Mouse (Mus musculus): ENCODE data around the gene 5730409E04Rik. TPM values are rescaled to one million over a fixed set of nuclear protein-coding genes. Genes with fewer than 3 reads are reported as not detected.

Gene 5730409E04Rik
- total RNA-seq, 1 experiment: 1.7 TPM

- Histone ChIP-seq H3K9ac (ENCODE audit: insufficient read depth, low read depth, low read length, poor library complexity, severe bottlenecking) (no peak overlapping the region), H3K27ac (ENCODE audit: insufficient read depth, low read depth, low read length, poor library complexity, severe bottlenecking) (no peak overlapping the region), H3K36me3 (ENCODE audit: control insufficient read depth, insufficient read depth, low read length, poor library complexity, severe bottlenecking) (no peaks in the 10 kb centered on the region), H3K4me1 (ENCODE audit: control insufficient read depth in 2 of 2, insufficient read depth in 2 of 2, low read length in 2 of 2, poor library complexity in 1 of 2) (peaks cover 0 to 10% of the 10 kb centered on the region in 2 experiments; a peak in 3 of 4 replicates), H3K4me3 (ENCODE audit: insufficient read depth in 1 of 2, low read depth in 1 of 2, low read length in 2 of 2, poor library complexity in 1 of 2, severe bottlenecking in 1 of 2) (no peak overlapping the region), H3K9me3 (ENCODE audit: control insufficient read depth, insufficient read depth, low read depth, low read length) (no peaks in the 10 kb centered on the region)
- DNase-seq (ENCODE audit: low read depth, low spot score): no peak
- in situ Hi-C loops (cut with MboI; ENCODE audit: low sequenced_read_pairs in 2 of 2, unreplicated experiment in 2 of 2): loop anchor here in 1 of 2 experiments (10.0 kb wide), 1 partner anchor 129 kb away; the partner anchor contains the start of gene Tfap2e
- no peak for TF ChIP-seq ZNF384 (IDR thresholded peaks at IDR 0.05; ENCODE audit: low read depth, low read length)
- no peak for TF ChIP-seq HCFC1 (IDR thresholded peaks at IDR 0.05; ENCODE audit: borderline replicate concordance, insufficient read depth, low read length)
- no peak for TF ChIP-seq CHD2 (IDR thresholded peaks at IDR 0.05; ENCODE audit: low read depth, low read length)
- TF ChIP-seq MAFK (IDR thresholded peaks at IDR 0.05; ENCODE audit: insufficient read depth, low read depth, low read length): no peak
- no peak for TF ChIP-seq ZC3H11A (IDR thresholded peaks at IDR 0.05; ENCODE audit: borderline replicate concordance, low read depth, low read length)
Observed at GRCm38 (mm10) chr4:126605751-126606150, 3.9 kb upstream of the 5730409E04Rik start.

- Histone ChIP-seq H3K36me3 (ENCODE audit: control insufficient read depth, insufficient read depth, low read length, poor library complexity, severe bottlenecking) (no peaks in the 10 kb centered on the region), H3K4me3 (ENCODE audit: insufficient read depth in 1 of 2, low read depth in 1 of 2, low read length in 2 of 2, poor library complexity in 1 of 2, severe bottlenecking in 1 of 2) (no peak overlapping the region), H3K4me1 (ENCODE audit: control insufficient read depth in 2 of 2, insufficient read depth in 2 of 2, low read length in 2 of 2, poor library complexity in 1 of 2) (peaks cover 0 to 7% of the 10 kb centered on the region in 2 experiments; a peak in 1 of 4 replicates), H3K9ac (ENCODE audit: insufficient read depth, low read depth, low read length, poor library complexity, severe bottlenecking) (no peak overlapping the region), H3K9me3 (ENCODE audit: control insufficient read depth, insufficient read depth, low read depth, low read length) (no peaks in the 10 kb centered on the region), H3K27ac (ENCODE audit: insufficient read depth, low read depth, low read length, poor library complexity, severe bottlenecking) (no peak overlapping the region)
- in situ Hi-C loops (cut with MboI; ENCODE audit: low sequenced_read_pairs in 2 of 2, unreplicated experiment in 2 of 2): no loop called here
- no peak for DNase-seq (ENCODE audit: low read depth, low spot score)
- no peak for TF ChIP-seq HCFC1 (IDR thresholded peaks at IDR 0.05; ENCODE audit: borderline replicate concordance, insufficient read depth, low read length)
- no peak for TF ChIP-seq MAFK (IDR thresholded peaks at IDR 0.05; ENCODE audit: insufficient read depth, low read depth, low read length)
- TF ChIP-seq CHD2 (IDR thresholded peaks at IDR 0.05; ENCODE audit: low read depth, low read length): no peak
- no peak for TF ChIP-seq ZC3H11A (IDR thresholded peaks at IDR 0.05; ENCODE audit: borderline replicate concordance, low read depth, low read length)
Observed at GRCm38 (mm10) chr4:126611991-126612390, 2.4 kb downstream of the 5730409E04Rik start.

GRCm38 (mm10) chr4:126616312-126616711 is 6.7 kb downstream of the 5730409E04Rik start:
- no peak for DNase-seq (ENCODE audit: low read depth, low spot score)
- in situ Hi-C loops (cut with MboI; ENCODE audit: low sequenced_read_pairs in 2 of 2, unreplicated experiment in 2 of 2): no loop called here
- Histone ChIP-seq H3K36me3 (ENCODE audit: control insufficient read depth, insufficient read depth, low read length, poor library complexity, severe bottlenecking) (no peaks in the 10 kb centered on the region), H3K9me3 (ENCODE audit: control insufficient read depth, insufficient read depth, low read depth, low read length) (no peaks in the 10 kb centered on the region), H3K9ac (ENCODE audit: insufficient read depth, low read depth, low read length, poor library complexity, severe bottlenecking) (no peak overlapping the region), H3K27ac (ENCODE audit: insufficient read depth, low read depth, low read length, poor library complexity, severe bottlenecking) (no peak overlapping the region), H3K4me1 (ENCODE audit: control insufficient read depth in 2 of 2, insufficient read depth in 2 of 2, low read length in 2 of 2, poor library complexity in 1 of 2) (peaks cover 0 to 7% of the 10 kb centered on the region in 2 experiments; a peak in 1 of 4 replicates), H3K4me3 (ENCODE audit: insufficient read depth in 1 of 2, low read depth in 1 of 2, low read length in 2 of 2, poor library complexity in 1 of 2, severe bottlenecking in 1 of 2) (no peak overlapping the region)
- TF ChIP-seq ZC3H11A (IDR thresholded peaks at IDR 0.05; ENCODE audit: borderline replicate concordance, low read depth, low read length): no peak
- TF ChIP-seq MAFK (IDR thresholded peaks at IDR 0.05; ENCODE audit: insufficient read depth, low read depth, low read length): no peak
- no peak for TF ChIP-seq CHD2 (IDR thresholded peaks at IDR 0.05; ENCODE audit: low read depth, low read length)
- TF ChIP-seq HCFC1 (IDR thresholded peaks at IDR 0.05; ENCODE audit: borderline replicate concordance, insufficient read depth, low read length): no peak
- no peak for TF ChIP-seq ZNF384 (IDR thresholded peaks at IDR 0.05; ENCODE audit: low read depth, low read length)

GRCm38 (mm10) chr4:126619691-126620330 is 10.2 kb downstream of the 5730409E04Rik start:
- Histone ChIP-seq H3K4me1 (ENCODE audit: control insufficient read depth in 2 of 2, insufficient read depth in 2 of 2, low read length in 2 of 2, poor library complexity in 1 of 2) (peaks cover 0 to 2% of the 10 kb centered on the region in 2 experiments; a peak in 1 of 4 replicates), H3K27ac (ENCODE audit: insufficient read depth, low read depth, low read length, poor library complexity, severe bottlenecking) (no peak overlapping the region), H3K9ac (ENCODE audit: insufficient read depth, low read depth, low read length, poor library complexity, severe bottlenecking) (peak overlapping the region; percentile 3; the same call in 1 of the 2 replicates), H3K4me3 (ENCODE audit: insufficient read depth in 1 of 2, low read depth in 1 of 2, low read length in 2 of 2, poor library complexity in 1 of 2, severe bottlenecking in 1 of 2) (peak overlapping the region; percentile 52 to 54), H3K36me3 (ENCODE audit: control insufficient read depth, insufficient read depth, low read length, poor library complexity, severe bottlenecking) (no peaks in the 10 kb centered on the region), H3K9me3 (ENCODE audit: control insufficient read depth, insufficient read depth, low read depth, low read length) (no peaks in the 10 kb centered on the region)
- no peak for TF ChIP-seq HCFC1 (IDR thresholded peaks at IDR 0.05; ENCODE audit: borderline replicate concordance, insufficient read depth, low read length)
- no peak for TF ChIP-seq ZNF384 (IDR thresholded peaks at IDR 0.05; ENCODE audit: low read depth, low read length)
- TF ChIP-seq ZC3H11A (IDR thresholded peaks at IDR 0.05; ENCODE audit: borderline replicate concordance, low read depth, low read length): no peak
- TF ChIP-seq CHD2 (IDR thresholded peaks at IDR 0.05; ENCODE audit: low read depth, low read length): no peak
- DNase-seq (ENCODE audit: low read depth, low spot score): no peak
- in situ Hi-C loops (cut with MboI; ENCODE audit: low sequenced_read_pairs in 2 of 2, unreplicated experiment in 2 of 2): no loop called here

Data from ES-E14 (cell line).